Mouse (Mus musculus): ENCODE results near the gene Rln1.

Gene Rln1

GRCm38 (mm10) chr19:29294756-29295155 lies 39.7 kb downstream of the Rln1 start:
- no peak for DNase-seq (ENCODE audit: low read depth)

- no peak for DNase-seq (ENCODE audit: low read depth)
Observed at GRCm38 (mm10) chr19:29292546-29292945, 41.9 kb downstream of the Rln1 start.

- no peak for DNase-seq (ENCODE audit: low read depth)
Observed at GRCm38 (mm10) chr19:29291532-29291931, 42.9 kb downstream of the Rln1 start.

GRCm38 (mm10) chr19:29287863-29288262 lies 46.6 kb downstream of the Rln1 start:
- no peak for DNase-seq (ENCODE audit: low read depth)

- no peak for DNase-seq (ENCODE audit: low read depth)
Observed at GRCm38 (mm10) chr19:29285451-29285869, 49.0 kb downstream of the Rln1 start.

Measured in 416B (cell line).